Mouse (Mus musculus) midbrain, embryonic 10.5 days (tissue): ENCODE data around the gene Neurl2. TPM values are rescaled to one million over a fixed set of nuclear protein-coding genes. Genes with fewer than 3 reads are reported as not detected.
"Not testable (repeated sequence)": the region's sequence is repeated elsewhere in the genome, so short reads cannot be mapped to it uniquely, and the experiment has no call there.

Experiments used
- DNase-seq: peaks from one replicate; pipeline ENCODE4 v3.0.0-alpha.2; 2017; ENCODE audit warnings: low spot score
- H3K27ac ChIP-seq: fragments of 300-500 bp; sonication (generic); replicated peaks from 2 replicates; pipeline ENCODE4 v1.5.1; 2016; ENCODE audit warnings: mild to moderate bottlenecking
- H3K27me3 ChIP-seq: fragments of 300-500 bp; sonication (generic); 2 replicates; pipeline ENCODE4 v1.6.1; 2016; ENCODE audit warnings: low read depth, mild to moderate bottlenecking; ENCODE audit not compliant: poor library complexity, severe bottlenecking
- H3K36me3 ChIP-seq: fragments of 300-500 bp; sonication (generic); 2 replicates; pipeline ENCODE4 v1.6.1; 2016; ENCODE audit warnings: mild to moderate bottlenecking, moderate library complexity
- H3K4me1 ChIP-seq: fragments of 300-500 bp; sonication (generic); 2 replicates; pipeline ENCODE4 v1.6.1; 2016
- H3K4me3 ChIP-seq: fragments of 300-500 bp; sonication (generic); 2 replicates; pipeline ENCODE4 v1.5.1; 2016; ENCODE audit warnings: mild to moderate bottlenecking, moderate library complexity
- H3K9me3 ChIP-seq: fragments of 300-500 bp; sonication (generic); replicated peaks from 2 replicates; pipeline ENCODE4 v1.6.1; 2016; ENCODE audit warnings: mild to moderate bottlenecking
- WGBS: fragments of 180-500 bp; shearing (Covaris S2); methylation state at CpG from one replicate; pipeline ENCODE4 v1.1.7; 2016; 5-methylcytosine and 5-hydroxymethylcytosine counted together
- polyA plus RNA-seq: library from polyadenylated mRNA; unstranded; fragments of >200 nt; fragmentation: Nextera tagmentation; extraction: Ambion mirVana; gene quantifications from 2 replicates; pipeline ENCODE4 v1.2.1, GENCODE M21; 2016

Neurl2 gene
- 3.8 and 5.4 TPM in 2 replicates for polyA plus RNA-seq

- Histone ChIP-seq H3K9me3 (no peaks in the 10 kb centered on the region), H3K27me3 (no peaks in the 10 kb centered on the region), H3K36me3 (peaks cover 38% of the 10 kb centered on the region), H3K4me3 (peak within 1 kb of the TSS; percentile 84), H3K4me1 (peaks cover 28% of the 10 kb centered on the region), H3K27ac (peak within 1 kb of the TSS; percentile 90)
- under 1% methylated on average over 31 of the region's 31 CpGs for WGBS
- DNase-seq = peak; percentile 94
Measured at GRCm38 (mm10) chr2:164833314-164833959, at the start of gene Neurl2. Gene Neurl2 (minus strand): TSS chr2:164833456.

DNA sequence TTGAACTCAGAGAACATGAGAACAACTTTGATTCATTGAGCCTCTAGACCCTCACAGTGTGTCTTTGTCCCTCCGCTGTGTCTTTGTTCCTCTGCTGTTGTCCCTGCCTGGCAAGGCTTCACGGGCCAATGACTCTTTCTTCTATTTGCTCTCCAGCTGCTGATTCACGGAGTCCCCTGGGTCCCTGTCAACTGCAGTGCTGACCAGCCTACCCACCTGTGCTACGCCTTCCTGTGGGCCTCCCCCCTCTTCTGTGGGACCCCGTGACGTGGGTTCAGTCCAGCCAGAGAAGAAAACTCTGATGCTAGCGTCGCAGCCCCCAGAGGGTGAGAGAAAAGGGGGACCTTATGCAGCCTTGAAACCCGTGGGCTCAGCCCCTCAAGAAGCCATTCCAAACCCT, 49.4 kb upstream of the Neurl2 start:
- peak; percentile 46 for DNase-seq
- WGBS = 47% methylated on average over 9 of the region's 9 CpGs
- H3K36me3 ChIP-seq = peaks cover 52% of the 10 kb centered on the region
- peak overlapping the region; percentile 66 for H3K27ac ChIP-seq
- no peaks in the 10 kb centered on the region for H3K9me3 ChIP-seq
- H3K4me1 ChIP-seq = peaks cover 32% of the 10 kb centered on the region
- H3K27me3 ChIP-seq = no peaks in the 10 kb centered on the region
- no peak overlapping the region for H3K4me3 ChIP-seq

DNA sequence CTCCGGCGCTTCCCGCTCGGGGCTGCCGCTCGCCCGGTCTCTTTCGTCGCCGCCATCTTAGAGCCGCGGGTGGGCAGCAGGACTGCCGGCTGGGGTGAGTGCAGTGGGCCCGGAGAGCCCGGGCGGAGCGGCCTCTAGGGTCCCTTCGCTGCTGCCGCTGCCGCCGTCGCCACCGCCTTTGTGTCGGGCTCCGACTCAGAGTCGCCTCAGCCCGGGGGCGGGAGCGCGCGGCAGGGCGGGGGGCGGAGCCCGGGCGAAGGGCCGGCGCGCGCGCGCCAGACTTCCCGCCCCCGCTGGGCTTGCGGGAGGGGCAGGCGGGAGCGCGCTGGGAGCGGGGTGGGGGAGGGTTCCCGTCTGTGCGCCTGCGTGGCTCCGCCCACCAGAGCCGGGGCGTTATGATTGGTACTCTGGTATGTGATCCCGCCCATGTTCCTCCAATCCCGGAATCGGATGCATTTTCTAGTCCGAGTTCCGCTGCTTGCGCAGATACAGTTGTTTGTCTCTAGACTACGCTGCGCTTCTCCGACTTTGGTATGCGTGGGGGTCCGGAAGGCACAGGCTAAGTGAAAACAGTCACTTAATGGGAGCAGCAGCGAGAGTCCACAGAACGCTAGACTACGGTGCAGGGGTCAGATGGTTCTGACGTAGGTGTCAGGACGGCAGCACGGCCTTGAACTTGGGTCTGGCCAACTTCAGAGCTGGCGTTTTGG, 46.5 kb upstream of the Neurl2 start:
- Histone ChIP-seq H3K4me3 (peak overlapping the region; percentile 96), H3K36me3 (peaks cover 31% of the 10 kb centered on the region), H3K27me3 (no peaks in the 10 kb centered on the region), H3K9me3 (no peaks in the 10 kb centered on the region), H3K27ac (peak overlapping the region; percentile 100), H3K4me1 (peaks cover 32% of the 10 kb centered on the region)
- peak; percentile 97 for DNase-seq
- WGBS = under 1% methylated on average over 72 of the region's 72 CpGs

DNA sequence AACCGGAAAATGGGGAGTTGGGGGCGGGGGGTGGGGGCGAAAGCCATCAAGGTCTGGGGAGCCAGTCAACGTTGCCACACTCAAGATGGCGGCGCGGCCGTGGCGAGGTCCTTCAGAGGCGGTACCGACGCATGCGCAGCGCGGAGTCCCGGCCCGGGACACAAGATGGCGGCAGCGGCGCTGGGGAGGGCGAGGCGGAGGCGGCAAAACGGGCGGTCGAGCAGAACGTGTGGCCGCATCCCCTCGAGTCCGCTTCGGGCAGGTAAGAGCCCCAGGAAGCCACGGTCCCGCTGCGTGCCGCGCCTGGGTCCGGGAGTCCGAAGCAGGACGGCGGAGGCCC, 45.9 kb upstream of the Neurl2 start, which contains the start of gene Pcif1:
Gene Pcif1, plus strand, starts transcription at position 77 of the 340 bp plus-strand sequence.
- Histone ChIP-seq H3K4me1 (peaks cover 37% of the 10 kb centered on the region), H3K36me3 (peaks cover 25% of the 10 kb centered on the region), H3K27me3 (no peaks in the 10 kb centered on the region), H3K27ac (peak within 1 kb of the TSS; percentile 100), H3K4me3 (peak within 1 kb of the TSS; percentile 96), H3K9me3 (no peaks in the 10 kb centered on the region)
- WGBS = under 1% methylated on average over 40 of the region's 40 CpGs
- DNase-seq = peak; percentile 94

GRCm38 (mm10) chr2:164878509-164879227, 45.4 kb upstream of the Neurl2 start:
- H3K9me3 ChIP-seq = no peaks in the 10 kb centered on the region
- H3K4me3 ChIP-seq = peak overlapping the region; percentile 96
- H3K36me3 ChIP-seq = peaks cover 20% of the 10 kb centered on the region
- no peaks in the 10 kb centered on the region for H3K27me3 ChIP-seq
- peaks cover 42% of the 10 kb centered on the region for H3K4me1 ChIP-seq
- peak; percentile 57 for DNase-seq
- WGBS = 3% methylated on average over 28 of the region's 28 CpGs
- H3K27ac ChIP-seq = peak overlapping the region; percentile 100

- not testable (repeated sequence) for H3K9me3 ChIP-seq, H3K27me3 ChIP-seq, DNase-seq, H3K36me3 ChIP-seq, H3K27ac ChIP-seq
- H3K4me3 ChIP-seq = peak overlapping the region; percentile 96
- WGBS = 77% methylated on average over 11 of the region's 11 CpGs
- H3K4me1 ChIP-seq = peaks cover 31% of the 10 kb centered on the region
Measured at GRCm38 (mm10) chr2:164877376-164878215, 44.3 kb upstream of the Neurl2 start.

GRCm38 (mm10) chr2:164875648-164876047, 42.4 kb upstream of the Neurl2 start:
- not testable (repeated sequence) for H3K4me3 ChIP-seq, H3K36me3 ChIP-seq, H3K27me3 ChIP-seq, DNase-seq, H3K27ac ChIP-seq, H3K9me3 ChIP-seq
- peaks cover 25% of the 10 kb centered on the region for H3K4me1 ChIP-seq
- 50% methylated on average over 2 of the region's 2 CpGs for WGBS

DNA sequence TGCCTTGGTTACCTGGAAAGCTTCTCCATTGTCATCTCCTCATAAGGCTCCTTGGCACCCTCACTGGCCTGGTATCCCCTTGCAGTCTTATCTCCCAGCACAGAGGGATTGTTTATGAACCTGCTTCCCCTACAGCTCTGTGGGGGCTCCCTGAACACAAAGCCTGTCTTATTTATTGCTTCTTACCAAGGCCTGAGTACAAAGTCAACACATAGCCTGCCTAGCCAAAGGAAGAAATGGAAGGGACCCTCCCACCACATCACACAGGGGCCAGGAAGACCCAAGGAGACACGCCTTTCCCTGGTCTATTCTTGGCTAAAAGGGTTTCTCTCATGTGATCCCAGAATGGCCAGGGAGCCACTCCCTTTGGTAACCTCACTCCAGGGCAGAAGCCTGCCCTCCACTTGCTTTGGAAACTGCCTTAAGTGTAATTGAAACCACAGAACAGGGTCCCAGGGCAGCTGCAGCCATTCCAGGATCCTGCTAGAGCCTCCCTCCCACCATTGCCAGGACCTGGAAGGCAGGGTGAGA, 41.0 kb upstream of the Neurl2 start:
- DNase-seq = no peak
- Histone ChIP-seq H3K36me3 (peaks cover 7% of the 10 kb centered on the region), H3K9me3 (no peaks in the 10 kb centered on the region), H3K27me3 (no peaks in the 10 kb centered on the region), H3K27ac (peak overlapping the region; percentile 28; the same call in 1 of the 2 replicates), H3K4me3 (no peak overlapping the region), H3K4me1 (peaks cover 18% of the 10 kb centered on the region)
- WGBS = 48% methylated on average over 1 of the region's 1 CpGs

- Histone ChIP-seq H3K4me1 (peaks cover 17% of the 10 kb centered on the region), H3K36me3 (peaks cover 7% of the 10 kb centered on the region), H3K4me3 (no peak overlapping the region), H3K27me3 (no peaks in the 10 kb centered on the region), H3K27ac (peak overlapping the region; percentile 52; the same call in 1 of the 2 replicates), H3K9me3 (no peaks in the 10 kb centered on the region)
- WGBS = 69% methylated on average over 3 of the region's 3 CpGs
- DNase-seq = no peak
Measured at GRCm38 (mm10) chr2:164873621-164874020, 40.4 kb upstream of the Neurl2 start.

- WGBS = 54% methylated on average over 6 of the region's 6 CpGs
- DNase-seq = no peak
- H3K27ac ChIP-seq = no peak overlapping the region
Measured at GRCm38 (mm10) chr2:164871602-164872303, 38.5 kb upstream of the Neurl2 start.

GRCm38 (mm10) chr2:164868491-164868890, 35.2 kb upstream of the Neurl2 start:
- WGBS = 87% methylated on average over 7 of the region's 7 CpGs
- H3K9me3 ChIP-seq = peaks cover 6% of the 10 kb centered on the region; the same call in 1 of the 2 replicates
- H3K36me3 ChIP-seq = no peaks in the 10 kb centered on the region
- DNase-seq = no peak
- no peak overlapping the region for H3K27ac ChIP-seq
- no peaks in the 10 kb centered on the region for H3K27me3 ChIP-seq
- H3K4me3 ChIP-seq = no peak overlapping the region
- H3K4me1 ChIP-seq = 0 out of 2 replicates have a peak, but pooled peaks cover 5% of the 10 kb centered on the region

More at GRCm38 (mm10) chr2:164871602-164872303, 38.5 kb upstream of the Neurl2 start:
- Histone ChIP-seq H3K36me3 (no peaks in the 10 kb centered on the region), H3K4me1 (peaks cover 15% of the 10 kb centered on the region), H3K9me3 (peaks cover 6% of the 10 kb centered on the region; the same call in 1 of the 2 replicates), H3K4me3 (no peak overlapping the region), H3K27me3 (no peaks in the 10 kb centered on the region)
